Comparison of ENCODE assay signal across 10 mouse cellular contexts in genomic region chr2:113655890-113656614, GRCm38 (mm10).
DNase-seq lines count a peak whose midpoint lies in the region; ATAC-seq lines count a peak whose summit lies in the region.
"Had no signal": no experiment of that assay in that cellular context is flagged by ENCODE, and none has a peak within 500 bp of the region (broad histone marks: within the 10 kb centered on the region; RNA-seq: fewer than 3 reads in every experiment).

No protein-coding gene starts in this region.

- DNase-seq in heart, adult 18-20 months = peak; percentile 41 to 62
- DNase-seq in heart, postnatal 4 days = no peak
- peak; percentile 24 for DNase-seq in lung, postnatal 25 days (ENCODE audit: low spot score)
- no peak for DNase-seq in lung, postnatal 10 days
- DNase-seq in cerebellum, adult 9-10 months = peak; percentile 36
- no peak for DNase-seq in adrenal gland, postnatal 4 days (ENCODE audit: low spot score in 2 of 2)
- DNase-seq in gastrocnemius, postnatal 25 days = no peak
- DNase-seq: layer of hippocampus, postnatal 36 days; thymus, postnatal 25 days had no signal

- peak; percentile 95 for ATAC-seq in megakaryocyte, adult 5-6 weeks (ENCODE audit: poor library complexity, severe bottlenecking)

Comparison
In these comparisons a context has a peak if more than half of its experiments do, and no peak if none do; other contexts are left out.
1. DNase-seq: peak in heart, adult 18-20 months (2 of 2), lung, postnatal 25 days (single experiment) and cerebellum, adult 9-10 months (single experiment); none in heart, postnatal 4 days (single experiment), lung, postnatal 10 days (single experiment), adrenal gland, postnatal 4 days (0 of 2) and gastrocnemius, postnatal 25 days (single experiment).